Mouse (Mus musculus) midbrain, embryonic 16.5 days (tissue): ENCODE results near the gene Tpst1. TPM values are rescaled to one million over a fixed set of nuclear protein-coding genes. Genes with fewer than 3 reads are reported as not detected.

ENCODE experiments used
- ATAC-seq: fragments of 200-750 bp; cut with Nextera tagmentation; 2 replicates; pipeline ENCODE4 v1.8.0; 2017; ENCODE audit warnings: moderate TSS enrichment
- H3K27ac ChIP-seq: fragments of 300-500 bp; sonication (generic); 2 replicates; pipeline ENCODE4 v1.5.1; 2014; ENCODE audit warnings: mild to moderate bottlenecking, low read length, mixed read lengths
- H3K27me3 ChIP-seq: fragments of 300-500 bp; sonication (generic); 2 replicates; pipeline ENCODE4 v1.6.1; 2014; ENCODE audit warnings: low read depth, low read length, mixed read lengths; ENCODE audit not compliant: control insufficient read depth, insufficient read depth
- H3K36me3 ChIP-seq: fragments of 300-500 bp; sonication (generic); 2 replicates; pipeline ENCODE4 v1.6.1; 2014; ENCODE audit warnings: mild to moderate bottlenecking, low read length, moderate library complexity, mixed read lengths; ENCODE audit not compliant: control insufficient read depth, insufficient read depth
- H3K4me1 ChIP-seq: fragments of 300-500 bp; sonication (generic); 2 replicates; pipeline ENCODE4 v1.6.1; 2014; ENCODE audit warnings: mild to moderate bottlenecking, low read length, mixed read lengths; ENCODE audit not compliant: control insufficient read depth, insufficient read depth
- H3K4me2 ChIP-seq: fragments of 300-500 bp; sonication (generic); 2 replicates; pipeline ENCODE4 v1.6.1; 2014; ENCODE audit warnings: mild to moderate bottlenecking, low read length, mixed read lengths
- H3K4me3 ChIP-seq: fragments of 300-500 bp; sonication (generic); 2 replicates; pipeline ENCODE4 v1.5.1; 2014; ENCODE audit warnings: low read depth, mild to moderate bottlenecking, low read length, moderate library complexity, mixed read lengths
- H3K9ac ChIP-seq: fragments of 300-500 bp; sonication (generic); 2 replicates; pipeline ENCODE4 v1.6.1; 2014; ENCODE audit warnings: low read depth, low read length, mixed read lengths
- H3K9me3 ChIP-seq: fragments of 300-500 bp; sonication (generic); replicated peaks from 2 replicates; pipeline ENCODE4 v1.6.1; 2014; ENCODE audit warnings: mild to moderate bottlenecking, low read length, mixed read lengths; ENCODE audit not compliant: control insufficient read depth, poor library complexity, severe bottlenecking
- WGBS: fragments of 180-500 bp; shearing (Covaris S2); extraction: QIAGEN DNeasy Blood & Tissue Kit; methylation state at CpG from one replicate; pipeline ENCODE4 v1.1.7; 2014; 5-methylcytosine and 5-hydroxymethylcytosine counted together
- polyA plus RNA-seq: library from polyadenylated mRNA; unstranded; fragments of >200 nt; fragmentation: Nextera tagmentation; extraction: Ambion mirVana; gene quantifications from 2 replicates; pipeline ENCODE4 v1.2.1, GENCODE M21; 2015

The Tpst1 gene
- polyA plus RNA-seq, 1 experiment from 2014 or later = 56.8 TPM

DNA sequence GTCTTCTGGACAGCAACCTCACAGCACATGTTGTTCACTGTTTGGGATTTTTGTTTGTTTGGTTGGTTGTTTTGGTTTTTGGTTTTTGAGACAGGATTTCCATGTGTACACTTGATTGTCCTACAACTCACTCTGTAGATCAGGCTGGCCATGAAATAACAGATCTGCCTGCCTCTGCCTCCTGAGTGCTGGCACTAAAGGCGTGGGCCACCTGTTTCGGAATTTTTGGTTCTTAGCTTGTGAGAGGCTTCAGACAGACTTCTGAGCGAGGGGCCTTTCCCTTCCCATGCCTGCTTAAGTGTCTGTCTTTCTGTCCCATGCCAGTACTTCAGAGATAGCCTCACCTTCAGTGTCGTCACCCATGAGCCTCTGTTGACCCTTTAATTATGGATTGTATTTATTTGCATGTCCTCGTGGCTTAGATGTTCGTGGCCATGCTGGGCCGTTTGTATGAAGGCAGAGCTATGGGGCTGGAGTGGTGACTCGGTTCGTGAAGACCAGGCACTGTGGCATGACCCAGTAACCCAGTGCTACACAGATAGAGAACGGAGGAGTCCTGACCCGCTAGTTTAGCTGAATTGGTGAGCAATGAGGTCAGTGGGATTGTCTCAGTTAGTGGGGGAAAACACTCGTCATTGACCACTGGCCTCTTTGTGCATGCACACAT lies 47.1 kb downstream of the Tpst1 start:
- 89% methylated on average over 12 of the region's 12 CpGs for WGBS
- Histone ChIP-seq H3K27me3 (no peaks in the 10 kb centered on the region), H3K36me3 (no peaks in the 10 kb centered on the region), H3K4me1 (0 out of 2 replicates have a peak, but pooled peaks cover 2% of the 10 kb centered on the region), H3K4me2 (no peak overlapping the region), H3K27ac (no peak overlapping the region), H3K9me3 (no peaks in the 10 kb centered on the region), H3K9ac (no peak overlapping the region), H3K4me3 (no peak overlapping the region)
- ATAC-seq = no peak

DNA sequence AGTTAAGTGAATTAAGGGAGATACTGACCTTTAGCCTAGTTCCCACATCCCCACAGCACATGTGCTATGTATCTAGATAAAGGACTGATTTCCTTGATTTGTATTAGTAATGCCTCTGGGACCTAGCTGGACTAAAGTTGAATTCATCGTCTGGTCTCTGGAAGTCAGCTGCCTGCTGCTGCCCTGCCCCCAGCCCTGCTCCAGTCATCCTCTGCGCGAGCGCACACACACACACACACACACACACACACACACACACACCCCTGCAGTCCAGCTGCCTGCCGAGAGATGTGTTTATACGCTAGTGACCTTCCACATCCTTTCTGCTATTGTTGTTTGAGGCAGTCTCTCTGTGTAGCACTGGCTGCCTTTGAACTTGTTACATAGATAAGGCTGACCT lies 47.8 kb downstream of the Tpst1 start:
- no peaks in the 10 kb centered on the region for H3K27me3 ChIP-seq
- 0 out of 2 replicates have a peak, but pooled peaks cover 2% of the 10 kb centered on the region for H3K4me1 ChIP-seq
- WGBS = 53% methylated on average over 6 of the region's 6 CpGs
- no peak overlapping the region for H3K27ac ChIP-seq
- H3K9ac ChIP-seq = no peak overlapping the region
- H3K4me2 ChIP-seq = no peak overlapping the region
- no peak for ATAC-seq
- no peaks in the 10 kb centered on the region for H3K36me3 ChIP-seq
- H3K4me3 ChIP-seq = no peak overlapping the region
- H3K9me3 ChIP-seq = no peaks in the 10 kb centered on the region

DNA sequence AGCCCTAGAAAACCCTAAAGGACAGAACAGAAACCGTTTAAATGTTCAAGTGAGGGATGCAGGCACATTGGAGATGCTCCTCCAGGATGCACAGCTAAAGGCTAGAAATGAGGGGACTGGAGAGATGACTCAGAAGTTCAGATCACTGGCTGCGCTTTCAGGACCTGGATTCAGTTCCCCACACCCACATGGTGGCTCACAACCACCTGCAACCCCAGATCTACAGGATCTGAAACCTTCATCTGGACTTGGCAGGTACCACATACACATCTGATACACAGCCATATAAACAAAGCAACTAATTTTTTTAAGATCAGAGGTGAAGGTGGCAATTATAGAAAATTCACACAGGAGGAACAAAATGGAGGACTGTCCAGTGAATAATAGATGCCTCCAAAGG lies 49.2 kb downstream of the Tpst1 start:
- Histone ChIP-seq H3K4me1 (0 out of 2 replicates have a peak, but pooled peaks cover 2% of the 10 kb centered on the region), H3K27me3 (no peaks in the 10 kb centered on the region), H3K4me2 (no peak overlapping the region), H3K9ac (no peak overlapping the region), H3K36me3 (no peaks in the 10 kb centered on the region), H3K27ac (no peak overlapping the region), H3K4me3 (no peak overlapping the region), H3K9me3 (no peaks in the 10 kb centered on the region)
- 91% methylated on average over 2 of the region's 2 CpGs for WGBS
- no peak for ATAC-seq

DNA sequence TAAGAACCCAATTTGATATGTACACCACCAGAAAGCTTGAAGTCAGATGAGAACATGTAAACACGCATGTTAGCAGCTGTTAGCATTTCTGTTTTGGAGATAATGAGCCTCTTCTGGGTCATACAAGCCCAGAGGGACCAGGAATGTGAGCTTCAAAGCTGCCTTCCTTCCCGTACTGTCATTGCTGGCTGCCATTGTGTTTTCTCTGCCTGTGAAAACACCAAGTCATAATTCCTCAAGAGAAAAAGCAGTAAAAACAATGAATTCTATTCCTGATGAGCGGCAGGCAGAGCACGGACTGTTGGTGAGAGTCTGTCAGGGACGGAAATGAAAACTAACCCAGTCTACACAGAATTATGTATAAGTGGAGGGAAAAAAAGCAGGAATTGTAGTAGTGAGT lies 51.1 kb downstream of the Tpst1 start:
- Histone ChIP-seq H3K9ac (no peak overlapping the region), H3K27ac (0 out of 2 replicates have a peak overlapping the region, but pooled peaks have one; percentile 8), H3K36me3 (no peaks in the 10 kb centered on the region), H3K27me3 (no peaks in the 10 kb centered on the region), H3K4me2 (no peak overlapping the region), H3K4me1 (0 out of 2 replicates have a peak, but pooled peaks cover 2% of the 10 kb centered on the region), H3K4me3 (no peak overlapping the region), H3K9me3 (no peaks in the 10 kb centered on the region)
- 68% methylated on average over 5 of the region's 5 CpGs for WGBS
- no peak for ATAC-seq

DNA sequence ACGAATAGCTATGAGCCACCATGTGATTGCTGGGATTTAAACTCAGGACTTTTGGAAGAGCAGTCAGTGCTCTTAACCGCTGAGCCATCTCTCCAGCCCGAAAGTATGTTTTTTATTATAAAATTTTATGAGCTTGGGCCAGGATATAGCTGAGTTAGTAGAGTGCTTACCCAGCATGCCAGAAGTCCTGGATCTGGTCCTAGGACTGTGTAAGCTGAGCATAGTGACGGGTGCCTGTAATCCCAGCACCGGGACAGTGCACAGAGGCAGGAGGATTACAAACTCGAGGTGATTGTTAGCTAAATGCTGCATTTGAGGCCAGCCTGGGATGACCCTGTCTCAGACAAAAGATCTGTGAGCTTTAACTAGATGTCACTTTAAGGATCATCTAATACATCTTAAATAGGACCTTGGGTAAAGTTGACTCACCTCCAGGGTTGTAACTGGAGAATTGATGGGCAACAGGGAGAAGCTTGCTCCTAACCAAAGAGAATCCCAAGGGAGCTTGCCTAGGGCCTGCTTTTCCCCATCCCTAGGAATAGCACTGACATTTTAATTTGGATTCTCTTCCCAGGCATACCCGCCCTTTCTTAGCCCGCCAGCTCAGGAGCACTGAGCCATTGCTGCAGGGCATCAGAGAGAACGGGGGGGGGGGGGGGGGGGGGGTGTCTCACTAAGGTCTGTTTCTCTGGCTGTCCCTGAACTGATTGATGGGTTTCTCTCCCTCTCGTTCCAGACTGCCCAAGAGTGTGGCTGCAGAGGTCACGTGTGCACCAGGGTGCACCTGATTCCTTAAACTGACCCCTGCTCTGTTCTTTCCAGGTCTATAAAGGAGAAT lies 55.8 kb downstream of the Tpst1 start:
- WGBS = 67% methylated on average over 11 of the region's 11 CpGs
- 0 out of 2 replicates have a peak, but pooled peaks cover 2% of the 10 kb centered on the region for H3K36me3 ChIP-seq

DNA sequence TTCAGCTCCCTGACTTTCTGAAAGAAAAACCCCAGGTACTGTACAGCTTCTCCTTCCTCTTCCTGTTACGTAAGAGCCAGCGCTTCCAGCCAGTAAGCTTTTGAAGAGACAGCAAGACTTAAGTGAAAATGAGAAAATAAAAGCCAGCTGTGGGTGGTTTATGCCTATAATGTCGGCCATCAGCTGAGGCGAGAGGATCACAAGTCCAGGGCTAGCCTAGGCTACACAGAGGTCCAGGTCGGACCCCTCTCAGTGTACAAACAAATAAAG lies 56.3 kb downstream of the Tpst1 start:
- Histone ChIP-seq H3K4me1 (no peaks in the 10 kb centered on the region), H3K36me3 (0 out of 2 replicates have a peak, but pooled peaks cover 2% of the 10 kb centered on the region), H3K4me2 (no peak overlapping the region), H3K27me3 (no peaks in the 10 kb centered on the region), H3K9ac (no peak overlapping the region), H3K27ac (no peak overlapping the region), H3K4me3 (no peak overlapping the region), H3K9me3 (no peaks in the 10 kb centered on the region)
- no peak for ATAC-seq
- 89% methylated on average over 5 of the region's 5 CpGs for WGBS

More for the DNA sequence above, 55.8 kb downstream of the Tpst1 start:
- ATAC-seq = no peak
- Histone ChIP-seq H3K27me3 (no peaks in the 10 kb centered on the region), H3K4me2 (no peak overlapping the region), H3K4me3 (no peak overlapping the region), H3K9me3 (no peaks in the 10 kb centered on the region), H3K9ac (no peak overlapping the region), H3K27ac (no peak overlapping the region), H3K4me1 (no peaks in the 10 kb centered on the region)

DNA sequence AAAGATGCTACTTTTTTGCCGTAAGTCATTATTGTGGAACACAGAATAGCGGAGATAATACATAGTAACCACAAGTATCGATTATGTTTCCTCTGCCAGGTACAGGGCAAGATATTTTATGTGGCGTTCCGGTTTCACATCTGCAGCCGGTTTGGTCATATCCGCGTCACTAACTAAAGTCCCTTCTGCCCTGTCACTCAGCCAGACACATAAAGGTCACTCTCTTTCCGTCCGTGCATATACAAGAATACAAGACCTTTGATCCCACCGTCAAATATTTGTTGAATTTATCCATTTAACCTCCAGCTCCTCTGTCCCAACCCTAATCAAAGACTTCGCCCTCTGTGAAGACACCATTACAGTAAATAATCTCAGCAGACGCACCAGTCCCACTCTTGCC lies 63.5 kb downstream of the Tpst1 start:
- no peak overlapping the region for H3K9ac ChIP-seq
- no peaks in the 10 kb centered on the region for H3K9me3 ChIP-seq
- ATAC-seq = no peak
- H3K4me3 ChIP-seq = no peak overlapping the region
- no peak overlapping the region for H3K4me2 ChIP-seq
- H3K27ac ChIP-seq = no peak overlapping the region
- no peaks in the 10 kb centered on the region for H3K36me3 ChIP-seq
- H3K4me1 ChIP-seq = no peaks in the 10 kb centered on the region
- 96% methylated on average over 13 of the region's 13 CpGs for WGBS
- H3K27me3 ChIP-seq = no peaks in the 10 kb centered on the region

DNA sequence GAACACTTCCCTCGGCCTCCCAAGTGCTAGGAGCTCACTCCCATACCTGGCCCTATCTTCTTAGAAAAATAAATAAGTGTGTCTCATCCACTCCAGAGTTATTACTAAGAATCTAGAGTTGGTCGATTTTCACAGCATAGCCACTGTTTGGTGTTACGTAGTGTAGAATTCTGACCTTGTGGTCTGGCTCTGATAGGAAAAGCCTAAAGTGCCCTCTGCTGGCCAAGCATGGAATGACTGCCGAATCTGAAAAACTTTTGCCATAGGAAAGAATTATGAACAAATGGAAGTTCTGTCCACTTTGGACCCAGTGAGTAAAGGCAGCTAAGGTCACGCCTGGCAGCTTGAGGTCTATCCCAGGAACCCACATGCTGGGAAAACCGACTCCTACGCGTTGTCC lies 66.3 kb downstream of the Tpst1 start:
- Histone ChIP-seq H3K9ac (no peak overlapping the region), H3K4me1 (peaks cover 3% of the 10 kb centered on the region; the same call in 1 of the 2 replicates), H3K27me3 (no peaks in the 10 kb centered on the region), H3K27ac (no peak overlapping the region), H3K36me3 (no peaks in the 10 kb centered on the region), H3K4me3 (no peak overlapping the region), H3K4me2 (no peak overlapping the region), H3K9me3 (no peaks in the 10 kb centered on the region)
- 22% methylated on average over 8 of the region's 8 CpGs for WGBS
- ATAC-seq = no peak

DNA sequence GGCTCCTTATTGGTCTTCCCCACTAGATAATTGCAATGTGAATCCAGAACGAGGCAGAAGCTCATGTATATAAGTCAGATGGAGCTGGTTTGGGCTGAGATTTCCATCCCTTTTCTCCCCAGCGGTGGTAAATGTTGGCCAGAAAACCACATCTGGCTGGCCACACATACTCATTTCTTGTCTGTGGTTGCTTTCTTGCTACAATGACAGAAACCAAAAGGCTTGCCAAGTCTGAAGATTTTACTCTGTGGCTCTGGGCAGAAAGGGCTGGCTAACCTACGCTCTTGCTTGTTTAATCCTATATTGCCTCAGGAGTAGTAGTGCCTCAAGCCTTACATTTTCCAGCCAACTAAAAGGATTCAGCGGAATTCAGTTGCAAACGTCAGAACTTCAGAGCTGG lies 68.0 kb downstream of the Tpst1 start:
- peaks cover 12% of the 10 kb centered on the region for H3K4me1 ChIP-seq
- no peaks in the 10 kb centered on the region for H3K36me3 ChIP-seq
- H3K9ac ChIP-seq = no peak overlapping the region
- H3K9me3 ChIP-seq = no peaks in the 10 kb centered on the region
- H3K4me3 ChIP-seq = no peak overlapping the region
- H3K27me3 ChIP-seq = no peaks in the 10 kb centered on the region
- H3K27ac ChIP-seq = no peak overlapping the region
- 80% methylated on average over 5 of the region's 5 CpGs for WGBS
- no peak for ATAC-seq
- no peak overlapping the region for H3K4me2 ChIP-seq
